Mouse (Mus musculus) liver, adult 2 months (tissue): ENCODE results near the gene Gm45062. TPM values are rescaled to one million over a fixed set of nuclear protein-coding genes. Genes with fewer than 3 reads are reported as not detected.

Experiments
- DNase-seq: peaks from one replicate; pipeline ENCODE4 v3.0.0-alpha.2; 2011; ENCODE audit warnings: low read depth, low spot score; ENCODE audit errors: extremely low read depth
- H3K27ac ChIP-seq: fragments of 200-500 bp; replicated peaks from 2 replicates; pipeline ENCODE4 v1.5.1; 2012; ENCODE audit warnings: low read depth, mild to moderate bottlenecking, control low read depth, inconsistent platforms, low read length; ENCODE audit not compliant: insufficient read depth
- H3K27me3 ChIP-seq: fragments of 200-500 bp; 2 replicates; pipeline ENCODE4 v1.6.1; 2012; ENCODE audit warnings: mild to moderate bottlenecking, moderate library complexity, low read length, inconsistent platforms; ENCODE audit not compliant: control insufficient read depth, insufficient read depth
- H3K36me3 ChIP-seq: fragments of 200-500 bp; 2 replicates; pipeline ENCODE4 v1.6.1; 2012; ENCODE audit warnings: low read length, inconsistent platforms; ENCODE audit not compliant: control insufficient read depth, insufficient read depth
- H3K4me1 ChIP-seq: fragments of 200-500 bp; 2 replicates; pipeline ENCODE4 v1.6.1; 2011; ENCODE audit warnings: low read length; ENCODE audit not compliant: control insufficient read depth, insufficient read depth
- H3K4me3 ChIP-seq: fragments of 200-500 bp; 2 replicates; pipeline ENCODE4 v1.5.1; 2011; ENCODE audit warnings: low read depth, mild to moderate bottlenecking, control low read depth, low read length, moderate library complexity; ENCODE audit not compliant: insufficient read depth
- H3K79me2 ChIP-seq: fragments of 200-500 bp; 2 replicates; pipeline ENCODE4 v1.6.1; 2012; ENCODE audit warnings: inconsistent platforms, mild to moderate bottlenecking, low read length, moderate library complexity; ENCODE audit not compliant: control insufficient read depth, insufficient read depth
- H3K9ac ChIP-seq: fragments of 200-500 bp; 2 replicates; pipeline ENCODE4 v1.6.1; 2012; ENCODE audit warnings: low read depth, mild to moderate bottlenecking, control low read depth, inconsistent platforms, low read length
- CTCF ChIP-seq: fragments of 200-500 bp; IDR thresholded peaks from 2 replicates; pipeline ENCODE4 v1.5.1; 2011; ENCODE audit warnings: low read depth, low read length, control low read depth
- POLR2A ChIP-seq: fragments of 200-500 bp; IDR thresholded peaks from 2 replicates; pipeline ENCODE4 v1.6.1; 2011; ENCODE audit warnings: low read length, control low read depth; ENCODE audit not compliant: insufficient read depth; ENCODE audit errors: extremely low read depth
- WGBS: fragments of 180-500 bp; shearing (Covaris S2); methylation state at CpG from one replicate; pipeline ENCODE4 v1.1.7; 2018; 5-methylcytosine and 5-hydroxymethylcytosine counted together
- polyA plus RNA-seq: library from polyadenylated mRNA; depleted of rRNA; stranded (reverse); fragments of >200 nt; gene quantifications from 2 replicates; pipeline ENCODE4 v1.2.3, GENCODE M21; 2012
- total RNA-seq: library from RNA; depleted of rRNA; stranded (reverse); fragments of >200 nt; gene quantifications from 2 replicates; pipeline ENCODE4 v1.2.3, GENCODE M21; 2014

Gene Gm45062
- total and polyA plus RNA-seq, 2 experiments: 0.70 to 2.0 TPM

DNA sequence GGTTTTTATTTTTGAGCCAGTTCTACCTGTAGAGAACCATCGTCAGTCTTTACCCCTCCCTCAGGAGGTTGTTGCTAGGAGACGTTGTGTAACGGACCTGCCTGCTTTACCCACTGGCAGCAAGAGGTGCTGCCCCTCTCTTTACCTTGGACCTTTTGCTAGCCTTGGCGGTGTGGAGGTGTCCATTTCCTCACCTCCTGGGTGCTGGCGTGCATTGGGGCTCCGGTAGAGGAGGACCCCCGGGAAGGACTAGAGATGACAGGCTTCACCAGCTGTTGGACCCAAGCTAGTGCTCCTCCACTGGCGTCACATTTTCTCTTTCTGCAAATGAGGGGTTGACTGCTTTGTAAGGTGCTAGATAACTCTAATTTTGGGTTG, 406 bp downstream of the Gm45062 start:
- TF ChIP-seq POLR2A (no peak), CTCF (0 out of 2 replicates have a peak, but pooled peaks have one; percentile 8)
- Histone ChIP-seq H3K36me3 (0 out of 2 replicates have a peak, but pooled peaks cover under 1% of the 10 kb centered on the region), H3K9ac (peak overlapping the region; percentile 83), H3K79me2 (peaks cover 6% of the 10 kb centered on the region; the same call in 1 of the 2 replicates), H3K27ac (peak overlapping the region; percentile 80), H3K27me3 (no peaks in the 10 kb centered on the region), H3K4me3 (peak overlapping the region; percentile 89), H3K4me1 (peaks cover 2% of the 10 kb centered on the region; the same call in 1 of the 2 replicates)
- WGBS: under 1% methylated on average over 8 of the region's 8 CpGs
- DNase-seq: no peak

- 54% methylated on average over 3 of the region's 3 CpGs for WGBS
- H3K79me2 ChIP-seq: peaks cover 4% of the 10 kb centered on the region; the same call in 1 of the 2 replicates
- DNase-seq: peak; percentile 77
- no peak overlapping the region for H3K9ac ChIP-seq
- H3K4me3 ChIP-seq: no peak overlapping the region
- TF ChIP-seq POLR2A (no peak), CTCF (no peak)
- no peaks in the 10 kb centered on the region for H3K27me3 ChIP-seq
- H3K4me1 ChIP-seq: peaks cover 4% of the 10 kb centered on the region; the same call in 1 of the 2 replicates
- H3K27ac ChIP-seq: no peak overlapping the region
- H3K36me3 ChIP-seq: no peaks in the 10 kb centered on the region
Observed at GRCm38 (mm10) chr6:8271047-8271446, 11.8 kb downstream of the Gm45062 start.

DNA sequence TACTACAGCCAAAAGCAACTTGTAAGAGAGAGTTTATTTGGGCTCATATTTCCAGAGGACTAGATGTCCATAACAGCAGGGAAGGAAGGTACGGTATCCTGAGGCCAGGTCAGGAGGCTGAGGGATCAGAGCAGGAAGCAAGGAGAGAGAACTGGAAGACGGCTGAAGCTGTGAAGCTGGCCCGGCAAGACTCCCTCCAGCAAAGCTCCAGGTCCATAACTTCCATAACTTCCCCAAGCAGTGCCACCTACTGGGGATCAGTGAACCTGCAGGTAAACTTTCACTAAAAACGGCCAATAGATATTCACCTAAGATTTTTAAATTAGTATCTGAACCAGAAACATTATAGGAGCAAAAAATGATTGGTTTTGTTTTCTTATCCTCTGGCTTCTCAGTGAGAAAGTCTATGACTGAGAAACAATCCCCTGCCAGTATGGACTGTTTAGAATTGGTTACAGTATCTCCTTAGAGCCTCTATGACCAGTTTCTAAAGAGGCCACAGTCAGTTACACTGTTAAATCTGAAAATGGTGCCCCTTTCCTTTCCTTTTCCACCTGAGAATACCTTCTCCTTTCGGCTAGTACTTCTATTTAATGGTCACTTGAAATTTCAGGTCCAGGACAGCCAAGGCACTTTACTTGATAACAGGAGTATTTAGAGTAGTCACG, 15.3 kb downstream of the Gm45062 start:
- peak; percentile 53 for DNase-seq
- TF ChIP-seq POLR2A: no peak
- peak; percentile 64 for TF ChIP-seq CTCF
- no peaks in the 10 kb centered on the region for H3K27me3 ChIP-seq
- no peaks in the 10 kb centered on the region for H3K79me2 ChIP-seq
- no peak overlapping the region for H3K27ac ChIP-seq
- WGBS: 32% methylated on average over 6 of the region's 6 CpGs
- H3K36me3 ChIP-seq: no peaks in the 10 kb centered on the region
- no peak overlapping the region for H3K9ac ChIP-seq
- no peak overlapping the region for H3K4me3 ChIP-seq
- peaks cover 4% of the 10 kb centered on the region; the same call in 1 of the 2 replicates for H3K4me1 ChIP-seq

- WGBS: 13% methylated on average over 1 of the region's 1 CpGs
- no peaks in the 10 kb centered on the region for H3K27me3 ChIP-seq
- TF ChIP-seq POLR2A (no peak), CTCF (no peak)
- H3K4me3 ChIP-seq: no peak overlapping the region
- no peak overlapping the region for H3K27ac ChIP-seq
- no peak overlapping the region for H3K9ac ChIP-seq
- H3K79me2 ChIP-seq: no peaks in the 10 kb centered on the region
- peak; percentile 48 for DNase-seq
- peaks cover 4% of the 10 kb centered on the region; the same call in 1 of the 2 replicates for H3K4me1 ChIP-seq
- H3K36me3 ChIP-seq: no peaks in the 10 kb centered on the region
Observed at GRCm38 (mm10) chr6:8275098-8275497, 15.8 kb downstream of the Gm45062 start.

DNA sequence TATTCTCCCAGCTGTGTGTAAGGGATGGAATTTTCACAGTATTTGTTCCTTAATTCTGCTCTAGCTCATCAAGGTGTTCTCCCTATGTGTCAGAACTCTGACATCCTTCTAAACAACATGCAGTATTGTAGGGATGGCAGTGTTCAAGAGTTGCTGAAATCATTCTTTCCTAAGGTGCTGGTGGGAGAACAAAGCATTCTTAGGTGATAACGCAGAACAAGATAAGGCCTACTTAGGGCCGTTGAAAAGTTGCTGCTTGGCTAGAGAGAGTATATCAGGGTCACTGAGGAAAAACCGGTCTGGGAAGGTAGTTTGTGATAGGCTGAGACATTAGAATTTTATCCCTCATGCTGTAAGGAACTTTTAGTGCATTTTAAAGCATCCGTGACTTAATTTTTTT, 17.2 kb downstream of the Gm45062 start:
- 71% methylated on average over 4 of the region's 4 CpGs for WGBS
- no peak for DNase-seq
- TF ChIP-seq CTCF (no peak), POLR2A (no peak)

GRCm38 (mm10) chr6:8278426-8279002, 19.3 kb downstream of the Gm45062 start:
- no peak overlapping the region for H3K9ac ChIP-seq
- no peaks in the 10 kb centered on the region for H3K36me3 ChIP-seq
- 83% methylated on average over 5 of the region's 5 CpGs for WGBS
- TF ChIP-seq POLR2A (no peak), CTCF (peak; percentile 21; the same call in 1 of the 2 replicates)
- no peaks in the 10 kb centered on the region for H3K79me2 ChIP-seq
- no peaks in the 10 kb centered on the region for H3K27me3 ChIP-seq
- no peak for DNase-seq
- H3K4me3 ChIP-seq: no peak overlapping the region
- peaks cover 2% of the 10 kb centered on the region; the same call in 1 of the 2 replicates for H3K4me1 ChIP-seq
- no peak overlapping the region for H3K27ac ChIP-seq

More for the DNA sequence above, 17.2 kb downstream of the Gm45062 start:
- Histone ChIP-seq H3K79me2 (no peaks in the 10 kb centered on the region), H3K4me1 (peaks cover 2% of the 10 kb centered on the region; the same call in 1 of the 2 replicates), H3K27me3 (no peaks in the 10 kb centered on the region), H3K27ac (no peak overlapping the region), H3K4me3 (no peak overlapping the region), H3K36me3 (no peaks in the 10 kb centered on the region), H3K9ac (no peak overlapping the region)
